Mouse (Mus musculus) megakaryocyte, embryonic 14.5 days (primary cell): ENCODE measurements at regions not wholly inside any gene's neighbourhood (a gene's known extent, or its start where the extent isn't known, plus 50 kb on each side); places are given as distances from the start of the nearest gene placed in this dataset.

Source experiments
- FLI1 ChIP-seq: IDR thresholded peaks from 2 replicates; pipeline ENCODE4 v1.6.1; 2012; ENCODE audit warnings: low read length, inconsistent platforms, mixed read lengths
- GATA1 ChIP-seq: IDR thresholded peaks from 3 replicates; pipeline ENCODE4 v1.6.1; 2012; ENCODE audit warnings: mixed read lengths, low read length, inconsistent platforms, borderline replicate concordance

- TF ChIP-seq GATA1 (no peak), FLI1 (no peak)
Observed at GRCm38 (mm10) chr2:50810336-50811066, 338.4 kb downstream of the Rnd3 start.
